Mouse (Mus musculus): Measurements from ENCODE around the gene Mc1r.
"Not testable (repeated sequence)": the region's sequence is repeated elsewhere in the genome, so short reads cannot be mapped to it uniquely, and the experiment has no call there.

DNA sequence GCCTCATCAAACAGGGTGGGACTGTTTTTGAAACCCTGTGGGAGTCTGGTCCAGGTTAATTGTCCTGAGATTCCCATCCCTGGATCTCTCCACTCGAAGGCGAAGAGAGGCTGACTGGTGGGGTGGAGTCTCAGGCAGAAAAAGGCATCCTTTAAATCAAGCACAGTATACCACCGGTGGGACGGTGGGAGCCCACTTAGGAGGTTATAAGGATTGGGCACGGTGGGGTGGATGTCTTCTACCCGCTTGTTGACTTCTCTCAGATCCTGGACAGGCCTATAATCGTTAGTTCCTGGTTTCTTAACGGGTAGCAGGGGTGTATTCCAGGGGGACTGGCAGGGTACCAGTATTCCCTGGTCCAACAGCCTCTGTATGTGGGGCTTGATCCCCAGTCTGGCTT, 24.0 kb downstream of the Mc1r start:
- not testable (repeated sequence) for TF ChIP-seq POLR2A (IDR thresholded peaks at IDR 0.05; ENCODE audit: low read depth, low read length); CTCF (IDR thresholded peaks at IDR 0.05; ENCODE audit: extremely low read depth, insufficient read length, insufficient replicate concordance, low read depth, low read length)
